Mouse (Mus musculus): ENCODE measurements around the gene Ncam1. TPM values are rescaled to one million over a fixed set of nuclear protein-coding genes. Genes with fewer than 3 reads are reported as not detected.

Gene Ncam1
- total RNA-seq, 2 experiments from 2014 or later = 36.8 to 51.7 TPM

DNA sequence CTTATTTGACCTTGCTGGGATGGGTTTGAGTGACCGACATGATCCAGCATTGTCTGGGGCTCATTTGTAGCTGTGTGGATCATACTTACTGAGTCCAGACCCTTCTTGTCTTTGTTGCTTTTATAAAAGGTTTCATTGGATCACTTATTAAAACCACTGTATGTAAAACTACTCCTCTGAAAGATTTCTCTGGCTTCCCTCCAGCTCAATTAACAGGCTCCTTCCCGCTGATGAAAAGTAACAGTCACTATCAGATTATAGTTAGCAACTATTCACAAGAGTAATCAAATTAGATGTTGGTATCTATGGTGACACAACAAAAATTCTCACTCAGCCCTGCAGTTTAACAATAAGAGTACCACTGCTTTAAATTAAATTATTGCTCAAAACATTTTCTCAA, 107.4 kb downstream of the Ncam1 start:
- intact Hi-C loops (cut with DNase I; ENCODE audit: low total_unique reads) = no loop called here
- no peak for DNase-seq

DNA sequence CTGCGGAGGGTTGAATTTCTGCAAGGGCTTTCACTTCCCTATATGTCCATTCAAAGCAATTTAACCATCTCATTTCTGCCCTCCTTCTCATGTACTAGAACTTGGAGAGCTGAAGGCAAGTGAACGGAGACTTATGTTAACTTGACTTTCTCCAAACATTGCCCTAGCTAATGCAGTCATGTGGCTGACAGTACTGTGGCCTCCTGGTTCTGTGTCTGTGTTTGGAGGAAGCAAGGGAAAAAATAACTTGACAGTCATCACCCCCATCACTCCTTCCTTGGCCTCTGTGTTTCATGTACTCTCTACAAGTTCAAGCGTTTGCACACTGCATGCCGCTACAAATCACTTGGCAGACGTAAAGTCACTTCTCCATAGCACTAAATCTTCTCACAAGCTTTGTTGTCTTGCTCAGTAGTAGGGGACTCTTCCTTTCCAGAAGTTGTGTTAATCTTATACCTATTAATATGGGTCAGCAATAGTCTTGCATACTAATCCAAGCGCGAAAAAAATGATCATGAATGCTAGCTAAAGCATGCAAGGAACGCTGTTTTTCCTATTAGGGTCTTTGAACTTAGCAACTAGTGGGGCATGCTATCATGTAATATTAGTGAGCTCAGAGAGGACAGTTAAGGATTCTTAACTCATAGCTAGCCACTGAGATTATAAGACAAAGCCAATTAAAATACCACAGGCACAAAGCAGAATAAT, 115.0 kb downstream of the Ncam1 start:
- no peak for DNase-seq
- intact Hi-C loops (cut with DNase I; ENCODE audit: low total_unique reads) = no loop called here

DNA sequence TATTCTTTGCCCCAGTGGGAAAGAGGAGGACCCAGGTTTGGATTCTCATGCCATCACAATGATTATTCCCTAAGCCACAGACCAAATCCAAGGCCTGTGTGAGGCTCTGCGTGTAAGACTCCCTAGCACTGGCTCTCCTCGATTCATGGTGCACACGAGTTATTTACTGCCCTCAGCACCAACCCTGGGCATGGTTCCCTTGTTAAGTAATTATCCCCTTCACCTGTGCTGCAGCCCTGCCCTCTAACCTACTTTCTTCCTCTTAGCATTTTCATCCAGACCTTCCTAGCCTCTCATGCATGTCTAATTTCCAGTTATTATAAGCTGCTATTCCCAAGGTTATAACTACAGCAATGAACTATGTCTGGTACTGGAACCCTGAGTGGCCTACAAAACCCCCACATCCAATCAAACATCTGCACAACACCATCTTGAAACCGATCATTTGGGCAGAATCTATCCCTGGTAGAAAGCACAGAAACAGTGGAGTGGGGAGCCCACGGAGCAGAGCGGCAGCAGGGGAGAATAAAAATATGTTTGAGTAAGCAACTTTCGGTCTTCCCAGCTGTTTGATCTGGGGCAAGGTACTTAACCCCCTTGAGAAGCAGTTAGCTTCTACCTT, 116.8 kb downstream of the Ncam1 start:
- DNase-seq = no peak
- intact Hi-C loops (cut with DNase I; ENCODE audit: low total_unique reads) = no loop called here

DNA sequence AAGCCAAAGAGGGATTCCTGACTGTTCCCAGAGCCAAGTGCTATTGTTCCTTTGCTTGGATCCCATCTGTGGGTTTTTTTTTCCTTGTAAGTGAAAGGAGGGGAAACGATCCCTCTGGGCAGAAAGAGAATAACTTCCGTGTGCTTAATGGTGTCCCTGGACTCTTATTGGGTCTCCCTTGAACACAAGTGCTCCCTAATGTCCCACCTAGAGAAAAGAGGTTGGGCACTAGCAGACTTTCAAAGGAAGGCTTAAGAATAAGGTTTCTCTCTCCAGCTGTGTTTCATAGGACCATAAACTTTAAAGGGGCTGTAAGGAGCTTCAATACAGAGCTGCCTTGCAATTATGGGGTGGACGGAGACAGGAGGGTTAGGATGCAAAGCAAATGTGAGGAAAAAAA, 119.5 kb downstream of the Ncam1 start:
- no peak for DNase-seq
- intact Hi-C loops (cut with DNase I; ENCODE audit: low total_unique reads) = no loop called here

DNA sequence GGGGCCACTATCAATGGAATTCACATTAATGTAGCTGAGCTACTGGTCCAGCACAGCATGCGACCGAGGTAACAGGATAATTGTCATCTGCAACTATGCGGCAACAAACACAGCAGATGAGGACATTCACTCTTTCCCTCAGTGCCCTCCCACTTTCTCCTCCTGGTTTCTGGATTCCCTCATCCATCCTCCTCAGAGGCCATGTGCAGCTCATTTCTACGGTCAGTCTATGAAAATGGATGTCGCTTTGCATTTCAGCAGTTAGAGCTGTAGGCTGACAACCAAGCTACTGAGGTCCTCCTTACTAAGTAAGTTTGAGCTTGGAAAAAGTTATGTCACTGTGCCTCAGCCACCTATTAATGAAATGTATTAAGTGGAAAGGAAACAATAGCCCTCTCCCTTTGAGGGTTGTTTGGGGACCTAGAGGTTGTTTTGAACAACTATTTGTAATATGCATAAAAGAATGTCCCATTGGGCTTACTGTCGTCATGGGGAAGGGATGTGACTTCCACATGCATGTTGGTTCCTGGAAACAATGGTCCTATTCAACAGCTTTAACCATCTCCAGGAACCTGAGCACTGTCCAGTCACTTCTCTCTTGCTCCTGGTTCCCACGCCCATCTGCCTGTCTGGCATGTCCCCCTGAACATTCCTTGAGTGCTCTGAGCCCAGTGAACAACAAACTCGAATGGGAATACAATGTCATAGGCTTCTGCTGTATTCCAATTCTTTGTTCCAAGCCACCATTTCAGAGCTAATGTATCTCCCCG, 122.8 kb downstream of the Ncam1 start:
- intact Hi-C loops (cut with DNase I; ENCODE audit: low total_unique reads) = no loop called here
- DNase-seq = no peak

DNA sequence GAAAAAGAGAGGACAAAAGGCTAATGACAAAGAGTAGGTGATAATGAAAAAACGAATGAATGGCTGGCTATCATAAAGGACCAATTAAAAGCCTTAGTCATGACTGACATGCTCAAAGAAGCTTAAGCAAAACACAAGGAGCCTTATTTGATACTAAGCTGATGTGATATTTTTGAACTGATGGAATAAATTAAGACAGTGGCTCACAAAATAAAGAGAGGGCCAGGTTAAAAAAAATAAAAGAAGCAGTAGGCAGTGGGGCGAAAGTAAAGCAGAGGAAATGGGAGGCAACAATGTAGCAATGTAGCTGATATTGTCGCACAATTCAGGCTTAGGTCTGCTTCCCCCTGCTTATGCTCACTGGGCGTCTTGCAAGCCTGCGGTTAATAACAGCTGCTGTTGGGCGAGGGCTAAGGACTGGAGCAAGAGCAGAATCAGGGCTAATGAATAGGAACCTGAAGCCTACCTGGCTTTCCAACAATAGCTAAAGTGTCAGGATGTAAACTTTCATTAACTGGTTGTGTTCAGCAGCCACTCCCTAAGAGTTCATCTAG, 126.0 kb downstream of the Ncam1 start:
- DNase-seq = no peak
- intact Hi-C loops (cut with DNase I; ENCODE audit: low total_unique reads) = no loop called here

DNA sequence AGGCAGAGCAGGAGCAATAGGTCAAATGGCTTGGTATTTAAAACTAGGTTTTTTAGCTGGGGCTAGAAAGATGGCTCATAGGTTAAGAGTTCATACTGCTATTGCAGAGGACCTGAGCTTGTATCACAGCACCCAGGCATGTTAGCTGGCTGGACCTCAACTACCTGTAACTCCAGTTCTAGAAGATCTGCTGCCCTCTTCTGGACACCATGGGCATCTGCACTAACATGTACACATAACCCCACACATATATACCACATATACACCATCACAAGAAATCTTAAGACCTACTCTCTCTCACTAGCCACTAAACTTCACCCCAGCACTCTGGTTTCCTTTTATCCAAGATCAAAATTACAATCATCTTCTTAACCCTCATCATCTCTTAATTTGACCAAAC, 131.7 kb downstream of the Ncam1 start:
- intact Hi-C loops (cut with DNase I; ENCODE audit: low total_unique reads) = no loop called here
- DNase-seq = no peak

DNA sequence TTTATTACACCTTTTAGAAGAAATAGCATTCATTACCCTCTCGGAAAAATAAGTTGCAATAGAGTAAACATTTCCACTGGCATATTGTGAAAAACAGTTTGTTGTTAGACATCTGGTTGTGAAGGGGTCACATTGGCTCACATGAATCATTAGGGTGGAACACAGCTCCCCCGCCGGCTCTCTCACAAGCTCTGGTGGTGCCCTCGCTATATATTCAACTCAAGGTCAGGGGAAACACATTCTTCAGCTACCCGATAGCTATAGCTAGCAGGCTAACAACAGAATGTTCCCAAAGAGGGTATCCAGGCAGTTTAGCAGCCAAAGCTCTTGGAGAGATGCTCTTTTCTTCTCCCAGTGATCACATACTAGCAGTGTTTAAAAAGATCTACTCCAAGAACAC, 133.4 kb downstream of the Ncam1 start:
- intact Hi-C loops (cut with DNase I; ENCODE audit: low total_unique reads) = no loop called here
- no peak for DNase-seq

DNA sequence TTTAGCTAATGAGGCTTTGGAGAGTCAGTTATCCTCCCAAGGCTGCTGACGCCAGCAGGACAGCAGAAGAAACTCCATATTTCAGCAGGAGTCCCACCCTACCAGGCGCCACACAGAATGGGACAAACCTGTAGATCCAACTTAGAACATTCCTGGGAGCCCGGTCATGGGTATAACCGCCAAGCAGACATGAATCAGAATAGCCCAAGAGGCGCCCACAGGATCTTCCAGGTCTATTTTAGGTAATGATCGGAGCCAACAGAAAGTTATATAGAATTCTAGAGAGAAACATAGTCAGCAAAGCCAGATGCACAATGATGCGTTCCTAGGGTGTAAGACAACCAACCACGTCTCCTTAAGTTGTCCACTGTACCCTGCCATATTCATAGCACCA, 134.8 kb downstream of the Ncam1 start:
- intact Hi-C loops (cut with DNase I; ENCODE audit: low total_unique reads) = no loop called here
- no peak for DNase-seq

DNA sequence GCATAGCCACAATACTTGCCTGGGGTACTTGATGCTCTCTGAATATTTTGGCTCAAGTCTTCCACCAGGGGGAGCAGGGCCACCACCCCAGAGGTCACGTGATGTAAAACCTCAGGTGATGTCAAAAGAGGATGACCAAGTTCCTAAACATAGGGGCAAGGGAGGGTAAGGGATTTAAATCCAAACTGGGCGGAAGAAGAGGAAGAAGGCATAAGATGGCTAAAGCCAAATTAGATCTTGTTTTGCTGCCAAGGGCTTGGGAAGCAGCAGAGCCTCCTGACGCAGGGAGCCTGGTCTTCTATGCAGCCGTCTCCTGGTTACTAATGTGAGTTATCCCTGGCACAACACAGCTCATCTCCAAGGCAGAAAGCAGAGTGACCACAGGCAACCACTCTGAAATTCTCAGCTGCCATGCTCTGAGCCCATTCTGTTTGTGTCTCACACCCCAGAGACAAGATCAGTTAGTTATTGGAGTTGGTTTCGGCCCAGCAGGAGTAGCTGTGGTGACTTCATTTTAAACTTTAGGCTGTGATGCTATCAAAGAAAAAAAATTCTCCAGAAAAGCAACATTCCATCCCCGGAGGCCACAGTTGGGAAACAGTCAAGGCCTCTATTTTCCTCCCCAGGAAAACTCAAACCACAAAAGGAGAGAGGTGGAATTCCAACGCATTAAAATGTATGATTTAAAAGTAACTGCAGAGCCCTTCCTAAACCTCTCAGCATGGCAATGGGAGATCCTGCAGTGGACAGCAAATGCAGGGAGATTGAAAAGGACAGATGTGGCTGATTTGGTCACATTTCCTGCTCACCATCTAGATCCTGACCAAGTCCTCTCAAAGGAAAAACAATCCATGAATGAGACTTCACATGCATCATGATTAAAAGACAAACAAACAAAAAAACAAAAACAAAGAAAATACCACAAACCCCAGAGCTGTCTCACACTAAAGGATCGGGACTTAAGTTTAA, 135.5 kb downstream of the Ncam1 start:
- intact Hi-C loops (cut with DNase I; ENCODE audit: low total_unique reads) = no loop called here
- no peak for DNase-seq

DNA sequence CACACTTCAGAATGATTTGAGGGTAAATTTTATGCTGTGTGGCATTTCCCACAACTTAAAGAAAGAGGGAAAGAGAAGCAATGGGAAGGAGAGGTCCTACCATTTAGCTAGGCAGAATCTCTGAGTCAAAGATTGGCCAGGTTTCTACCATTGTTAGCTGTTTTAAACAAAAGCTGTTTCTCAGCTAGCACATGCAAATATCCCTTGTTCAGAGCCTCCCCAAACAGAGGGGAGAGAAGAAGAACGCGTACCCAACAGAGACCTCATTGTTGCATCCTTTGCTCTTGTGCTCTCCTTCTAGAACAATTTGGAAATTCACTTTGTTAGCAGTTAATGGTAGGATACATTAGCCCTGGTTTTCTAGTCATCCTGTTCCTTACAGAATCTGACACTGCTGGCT, 137.2 kb downstream of the Ncam1 start:
- intact Hi-C loops (cut with DNase I; ENCODE audit: low total_unique reads) = no loop called here
- no peak for DNase-seq

DNA sequence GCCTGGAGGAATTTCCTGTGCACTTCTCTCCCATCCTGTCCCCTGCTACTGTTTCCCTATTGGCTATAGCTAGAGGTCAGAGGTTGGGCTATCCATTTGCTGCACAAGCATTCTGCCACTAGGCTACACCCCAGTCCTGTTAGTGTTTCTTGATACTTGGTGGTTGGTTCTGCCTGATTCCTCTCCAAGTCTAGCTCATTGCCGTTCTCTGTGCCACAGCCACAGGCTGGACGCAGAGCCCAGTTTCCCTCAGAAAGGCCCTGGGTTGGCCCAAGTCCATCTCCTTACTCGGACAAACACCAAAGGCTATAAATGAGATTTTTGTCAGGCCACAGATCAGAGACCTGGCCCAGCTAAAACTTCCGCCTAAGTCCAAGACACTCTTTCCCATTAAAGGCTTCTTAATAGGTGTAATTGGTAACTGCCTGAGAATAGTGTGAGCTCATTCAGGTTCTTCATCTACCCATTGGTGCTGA, 140.3 kb downstream of the Ncam1 start:
- DNase-seq = peak; percentile 17
- intact Hi-C loops (cut with DNase I; ENCODE audit: low total_unique reads) = no loop called here

DNA sequence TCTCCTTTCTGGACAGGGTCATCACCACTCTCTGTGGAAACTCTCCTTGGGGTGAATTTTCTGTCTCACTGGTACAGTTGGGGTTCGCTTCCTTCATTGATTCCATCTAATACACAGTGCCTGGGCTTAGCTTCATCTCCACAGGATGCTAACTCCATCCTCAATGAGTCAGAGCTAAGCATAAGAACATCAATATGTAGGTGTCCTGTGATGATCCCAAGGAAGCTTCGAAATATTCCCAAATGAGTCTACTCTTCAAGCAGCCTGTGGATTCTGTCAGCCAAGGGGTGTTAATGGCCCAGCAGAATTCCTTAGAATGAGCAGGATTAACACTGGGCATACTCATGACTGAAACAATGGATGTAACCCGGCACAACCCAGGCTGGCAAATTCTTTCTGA, 144.3 kb downstream of the Ncam1 start:
- intact Hi-C loops (cut with DNase I; ENCODE audit: low total_unique reads) = no loop called here

DNA sequence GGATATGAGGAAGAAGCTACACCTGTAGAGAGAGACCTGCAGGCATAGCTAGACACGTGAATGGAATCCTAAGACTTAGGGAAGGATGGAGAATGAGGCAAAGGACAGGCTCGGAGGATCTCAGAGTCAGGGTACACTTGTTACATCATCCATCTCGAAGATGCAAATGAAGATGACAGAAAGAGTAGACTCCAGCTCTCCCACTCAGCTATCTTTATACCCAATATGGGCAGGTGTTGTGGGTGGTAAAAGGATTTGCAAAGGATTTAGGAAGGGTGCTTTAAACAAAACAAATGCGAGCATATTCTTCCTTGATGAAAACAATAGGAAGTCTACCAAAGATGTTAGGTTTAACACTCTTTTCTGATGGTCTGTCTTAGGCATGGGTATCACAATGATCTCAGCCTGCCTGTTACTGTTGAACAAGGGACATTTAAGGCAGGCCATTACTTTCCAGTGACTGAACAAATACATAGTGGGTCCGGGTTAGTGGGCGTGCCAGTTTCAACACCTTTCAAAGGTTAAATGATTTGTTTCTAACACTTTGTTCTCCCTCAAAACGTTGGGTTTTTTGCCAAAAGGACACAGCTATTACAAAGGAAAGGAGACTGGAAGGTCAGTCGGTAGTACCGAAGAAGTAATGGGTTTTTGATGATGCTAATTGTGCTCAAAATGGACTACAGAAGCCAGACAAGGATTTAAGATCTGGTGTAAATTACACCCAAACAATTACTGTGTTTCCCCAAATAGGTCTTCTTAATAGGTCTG, 145.1 kb downstream of the Ncam1 start:
- intact Hi-C loops (cut with DNase I; ENCODE audit: low total_unique reads) = no loop called here
- DNase-seq = no peak

More for the DNA sequence above, 144.3 kb downstream of the Ncam1 start:
- no peak for DNase-seq

DNA sequence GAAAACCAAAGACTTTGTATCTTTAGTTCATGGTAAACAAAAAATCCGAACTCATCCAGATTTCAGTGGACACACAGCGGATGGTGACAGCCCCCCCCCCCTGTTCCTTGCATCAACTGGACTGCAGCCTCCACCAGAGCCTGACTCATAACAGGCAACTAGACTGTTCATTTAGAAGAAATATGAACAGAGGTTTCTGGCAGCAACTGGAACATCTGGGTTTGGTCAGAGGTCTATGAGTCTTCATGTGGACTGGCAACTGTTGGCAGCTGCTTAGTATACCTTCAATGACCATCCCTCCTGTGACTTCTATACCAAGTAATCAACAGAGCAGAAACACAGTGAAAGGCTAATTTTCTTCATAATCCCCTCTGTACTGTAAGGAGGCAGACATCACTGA, 154.4 kb downstream of the Ncam1 start:
- intact Hi-C loops (cut with DNase I; ENCODE audit: low total_unique reads) = no loop called here
- no peak for DNase-seq

DNA sequence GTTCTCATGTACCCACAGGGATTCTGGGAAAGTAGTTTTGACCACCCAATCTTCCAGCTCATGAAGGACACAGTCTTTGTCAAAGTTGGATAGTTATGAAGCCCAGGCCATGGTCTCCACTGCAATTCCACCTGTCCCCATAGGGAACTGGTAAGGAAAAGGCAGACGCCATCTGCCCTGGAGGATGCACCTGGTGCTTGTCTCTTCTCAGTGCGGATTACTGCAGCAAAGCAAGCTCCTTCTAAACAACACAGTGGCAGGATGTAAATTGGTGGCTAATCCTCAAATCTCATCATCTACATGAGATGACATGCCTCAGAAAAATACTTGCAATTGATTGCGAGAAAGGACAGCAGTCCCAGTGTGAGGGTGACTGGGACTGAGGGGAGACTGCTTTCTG, 158.0 kb downstream of the Ncam1 start:
- DNase-seq = no peak
- intact Hi-C loops (cut with DNase I; ENCODE audit: low total_unique reads) = no loop called here

DNA sequence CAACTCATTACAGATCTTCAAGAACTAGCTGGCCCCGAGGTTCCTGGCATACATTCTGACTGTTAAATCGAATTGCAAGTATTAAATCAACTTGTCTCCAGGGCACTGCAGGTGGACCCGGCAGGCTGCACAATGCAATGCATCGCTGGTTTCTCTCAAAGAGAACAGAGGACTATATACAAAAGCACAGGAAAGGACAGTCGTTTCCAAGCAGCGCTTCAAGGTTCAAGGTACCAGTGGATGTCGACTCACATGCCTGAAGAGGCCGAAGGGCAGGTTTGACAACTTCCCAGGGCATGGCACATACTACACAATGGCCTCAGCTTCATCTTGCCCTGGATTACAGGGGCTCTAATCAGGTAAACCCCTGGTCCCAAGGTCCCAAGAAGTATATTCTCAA, 158.6 kb downstream of the Ncam1 start:
- no peak for DNase-seq
- intact Hi-C loops (cut with DNase I; ENCODE audit: low total_unique reads) = no loop called here

DNA sequence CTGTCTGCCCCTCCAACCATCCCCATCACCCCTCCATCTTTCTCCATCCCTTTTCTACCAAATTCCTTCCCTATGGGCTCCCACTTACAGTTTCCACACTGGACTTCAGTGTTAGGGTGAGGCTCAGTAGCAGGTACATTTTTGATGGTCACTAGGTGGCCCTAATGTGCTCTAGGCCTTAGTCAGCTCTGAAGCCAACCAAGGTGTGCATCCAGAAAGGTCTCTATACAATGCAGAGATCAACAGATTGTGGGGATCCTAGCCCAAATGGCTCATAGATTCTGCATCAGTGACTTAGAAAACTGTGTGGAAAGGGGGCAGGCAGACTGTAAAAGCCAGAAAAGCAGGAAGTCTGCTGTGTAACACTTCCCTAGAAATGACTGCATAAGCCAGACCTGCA, 160.8 kb downstream of the Ncam1 start:
- intact Hi-C loops (cut with DNase I; ENCODE audit: low total_unique reads) = no loop called here
- DNase-seq = no peak

All from gastrocnemius, postnatal 14 days (tissue).